Mouse (Mus musculus) lung, embryonic 14.5 days (tissue): ENCODE measurements at regions not wholly inside any gene's neighbourhood (a gene's known extent, or its start where the extent isn't known, plus 50 kb on each side); places are given as distances from the start of the nearest gene placed in this dataset.

ENCODE experiments used
- ATAC-seq: fragments of 200-750 bp; cut with Nextera tagmentation; 2 replicates; pipeline ENCODE4 v1.8.0; 2017; ENCODE audit warnings: mild to moderate bottlenecking, moderate TSS enrichment, moderate library complexity; ENCODE audit not compliant: insufficient read depth
- DNase-seq: peaks from one replicate; pipeline ENCODE4 v3.0.0-alpha.2; 2015
- H3K27ac ChIP-seq: fragments of 300-500 bp; sonication (generic); 2 replicates; pipeline ENCODE4 v1.5.1; 2014; ENCODE audit warnings: low read depth, mild to moderate bottlenecking, moderate library complexity
- H3K27me3 ChIP-seq: fragments of 300-500 bp; sonication (generic); 2 replicates; pipeline ENCODE4 v1.6.1; 2014; ENCODE audit warnings: low read length, control low read depth; ENCODE audit not compliant: insufficient read depth
- H3K36me3 ChIP-seq: fragments of 300-500 bp; sonication (generic); 2 replicates; pipeline ENCODE4 v1.6.1; 2014; ENCODE audit warnings: control low read depth; ENCODE audit not compliant: insufficient read depth
- H3K4me1 ChIP-seq: fragments of 300-500 bp; sonication (generic); 2 replicates; pipeline ENCODE4 v1.6.1; 2014; ENCODE audit warnings: antibody characterized with exemption, control low read depth; ENCODE audit not compliant: insufficient read depth
- H3K4me2 ChIP-seq: fragments of 300-500 bp; sonication (generic); 2 replicates; pipeline ENCODE4 v1.6.1; 2014; ENCODE audit warnings: mild to moderate bottlenecking
- H3K4me3 ChIP-seq: fragments of 300-500 bp; sonication (generic); 2 replicates; pipeline ENCODE4 v1.5.1; 2014; ENCODE audit warnings: low read depth, low read length
- H3K9ac ChIP-seq: fragments of 300-500 bp; sonication (generic); 2 replicates; pipeline ENCODE4 v1.6.1; 2014
- H3K9me3 ChIP-seq: fragments of 300-500 bp; sonication (generic); 2 replicates; pipeline ENCODE4 v1.6.1; 2016; ENCODE audit warnings: low read depth, low read length, control low read depth
- CTCF ChIP-seq: IDR thresholded peaks from 2 replicates; pipeline ENCODE4 v1.5.1; 2016; ENCODE audit warnings: antibody characterized with exemption, low read depth
- WGBS: fragments of 180-500 bp; shearing (Covaris S2); extraction: QIAGEN DNeasy Blood & Tissue Kit; methylation state at CpG from one replicate; pipeline ENCODE4 v1.1.7; 2014; 5-methylcytosine and 5-hydroxymethylcytosine counted together

DNA sequence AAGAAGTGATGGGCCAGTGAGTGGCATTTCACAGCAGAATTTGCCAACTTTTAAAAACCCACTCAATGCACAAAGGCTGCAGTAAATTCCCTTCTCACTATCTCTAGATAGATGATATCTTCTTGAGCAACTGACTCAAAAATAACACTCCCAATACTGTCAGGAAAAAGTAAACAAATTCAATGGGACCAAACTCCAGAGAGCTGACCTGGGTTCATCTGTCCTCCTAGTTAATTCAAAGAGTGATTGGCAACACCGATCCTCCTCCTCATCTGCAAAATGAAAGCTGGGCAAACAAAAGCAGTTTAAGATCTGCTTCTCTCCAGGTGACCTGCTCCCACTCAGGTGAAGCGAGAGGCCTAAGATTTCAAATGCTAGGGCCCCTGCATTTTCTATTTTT is 747.3 kb downstream of the 1700064H15Rik start:
- DNase-seq (no peak), ATAC-seq (no peak)
- Histone ChIP-seq H3K36me3 (no peaks in the 10 kb centered on the region), H3K27ac (no peak overlapping the region), H3K4me3 (no peak overlapping the region), H3K27me3 (no peaks in the 10 kb centered on the region), H3K9me3 (no peaks in the 10 kb centered on the region), H3K4me1 (no peaks in the 10 kb centered on the region), H3K9ac (no peak overlapping the region), H3K4me2 (no peak overlapping the region)
- 40% methylated on average over 2 of the region's 2 CpGs for WGBS
- TF ChIP-seq CTCF: no peak

- TF ChIP-seq CTCF: no peak
- H3K9me3 ChIP-seq: no peaks in the 10 kb centered on the region
- peak; percentile 49; the same call in 1 of the 2 replicates for ATAC-seq
Measured at GRCm38 (mm10) chr3:18892813-18893212, 735.7 kb downstream of the 1700064H15Rik start.

DNA sequence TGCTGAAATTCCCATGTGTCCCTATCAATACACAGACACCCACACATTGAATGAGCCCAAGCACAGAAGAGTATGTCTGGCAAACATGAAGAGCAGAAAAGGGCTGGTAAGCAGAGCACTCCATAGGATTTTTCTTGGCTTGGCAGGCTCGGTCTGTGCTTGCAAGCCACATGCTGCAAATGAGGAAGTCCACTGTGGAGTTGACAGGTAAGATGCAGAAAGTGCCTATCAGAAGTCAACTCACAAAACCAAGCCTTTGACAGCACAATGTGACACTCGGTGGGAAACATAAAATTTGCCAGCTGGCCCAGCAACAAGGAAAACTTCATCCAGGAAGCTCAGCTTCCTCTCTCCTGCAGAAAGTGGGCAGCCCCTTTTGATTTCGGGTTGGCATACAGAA is 722.7 kb downstream of the 1700064H15Rik start:
- H3K36me3 ChIP-seq: no peaks in the 10 kb centered on the region
- H3K9me3 ChIP-seq: no peaks in the 10 kb centered on the region
- H3K4me2 ChIP-seq: no peak overlapping the region
- 53% methylated on average over 3 of the region's 3 CpGs for WGBS
- no peak overlapping the region for H3K4me3 ChIP-seq
- H3K27ac ChIP-seq: no peak overlapping the region
- no peaks in the 10 kb centered on the region for H3K4me1 ChIP-seq
- DNase-seq (no peak), ATAC-seq (no peak)
- H3K9ac ChIP-seq: no peak overlapping the region
- no peaks in the 10 kb centered on the region for H3K27me3 ChIP-seq
- no peak for TF ChIP-seq CTCF

More at GRCm38 (mm10) chr3:18892813-18893212, 735.7 kb downstream of the 1700064H15Rik start:
- no peak overlapping the region for H3K4me2 ChIP-seq
- H3K4me3 ChIP-seq: no peak overlapping the region
- DNase-seq: peak; percentile 8
- 65% methylated on average over 2 of the region's 2 CpGs for WGBS
- no peaks in the 10 kb centered on the region for H3K4me1 ChIP-seq
- no peaks in the 10 kb centered on the region for H3K36me3 ChIP-seq
- no peaks in the 10 kb centered on the region for H3K27me3 ChIP-seq
- H3K27ac ChIP-seq: no peak overlapping the region
- no peak overlapping the region for H3K9ac ChIP-seq

DNA sequence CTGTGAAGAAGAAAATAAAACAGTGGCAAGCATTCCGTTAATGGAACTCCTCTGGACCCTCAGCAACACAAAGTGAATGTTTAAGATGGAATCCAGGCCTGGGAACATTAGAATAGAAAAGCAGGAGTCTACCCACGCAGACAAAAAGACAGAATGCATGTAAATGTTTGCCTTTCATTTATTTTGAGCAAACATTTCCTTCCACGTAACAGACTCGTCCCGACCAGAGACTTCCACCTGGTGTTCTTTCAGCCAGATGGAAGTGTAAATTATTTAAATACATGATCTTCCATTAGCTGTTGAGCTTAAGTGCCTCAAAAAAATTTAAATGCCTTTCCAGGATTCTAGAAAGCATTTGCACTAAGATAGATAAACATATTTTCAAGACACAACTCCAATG is 722.3 kb downstream of the 1700064H15Rik start:
- Histone ChIP-seq H3K9ac (no peak overlapping the region), H3K4me3 (no peak overlapping the region), H3K4me1 (no peaks in the 10 kb centered on the region), H3K27me3 (no peaks in the 10 kb centered on the region), H3K27ac (no peak overlapping the region), H3K36me3 (no peaks in the 10 kb centered on the region), H3K9me3 (no peaks in the 10 kb centered on the region), H3K4me2 (no peak overlapping the region)
- 49% methylated on average over 5 of the region's 5 CpGs for WGBS
- no peak for TF ChIP-seq CTCF
- ATAC-seq (no peak), DNase-seq (no peak)

GRCm38 (mm10) chr3:18908737-18909136 is 719.7 kb downstream of the 1700064H15Rik start:
- ATAC-seq (peak; percentile 68; the same call in 1 of the 2 replicates), DNase-seq (peak; percentile 19)
- TF ChIP-seq CTCF: no peak
- H3K4me2 ChIP-seq: no peak overlapping the region
- H3K9me3 ChIP-seq: no peaks in the 10 kb centered on the region
- H3K36me3 ChIP-seq: no peaks in the 10 kb centered on the region
- H3K27ac ChIP-seq: no peak overlapping the region
- whole genome bisulfite sequencing: 56% methylated on average over 1 of the region's 1 CpGs
- H3K9ac ChIP-seq: no peak overlapping the region
- no peaks in the 10 kb centered on the region for H3K4me1 ChIP-seq
- no peaks in the 10 kb centered on the region for H3K27me3 ChIP-seq
- H3K4me3 ChIP-seq: no peak overlapping the region

- H3K36me3 ChIP-seq: no peaks in the 10 kb centered on the region
- H3K9me3 ChIP-seq: no peaks in the 10 kb centered on the region
- no peaks in the 10 kb centered on the region for H3K4me1 ChIP-seq
- no peak overlapping the region for H3K4me2 ChIP-seq
- H3K27me3 ChIP-seq: no peaks in the 10 kb centered on the region
- no peak for ATAC-seq
- H3K27ac ChIP-seq: no peak overlapping the region
- TF ChIP-seq CTCF: no peak
- no peak overlapping the region for H3K4me3 ChIP-seq
- WGBS: 77% methylated on average over 3 of the region's 3 CpGs
- no peak overlapping the region for H3K9ac ChIP-seq
- DNase-seq: no peak
Measured at GRCm38 (mm10) chr3:18928401-18929104, 699.9 kb downstream of the 1700064H15Rik start.

DNA sequence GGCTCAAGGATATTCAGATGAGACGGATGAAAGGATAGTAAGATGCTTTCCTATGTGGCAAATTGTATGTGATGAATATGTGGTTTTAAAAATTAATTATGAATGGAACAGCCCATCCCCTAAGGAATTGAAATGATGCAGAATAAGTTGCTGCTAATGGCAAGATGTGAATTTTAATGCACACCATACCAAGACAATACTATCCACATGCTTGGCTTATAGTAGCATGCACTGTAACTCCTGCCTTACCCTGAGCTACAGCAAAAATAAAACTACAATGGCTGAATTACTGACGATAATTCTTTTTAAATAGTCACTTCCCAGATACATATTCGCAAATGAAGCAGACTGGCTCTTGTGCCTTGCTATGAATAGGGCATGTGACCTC is 699.4 kb downstream of the 1700064H15Rik start:
- DNase-seq: no peak
- no peak for TF ChIP-seq CTCF
- no peak overlapping the region for H3K9ac ChIP-seq
- no peaks in the 10 kb centered on the region for H3K4me1 ChIP-seq
- H3K4me3 ChIP-seq: no peak overlapping the region
- no peak for ATAC-seq
- no peak overlapping the region for H3K4me2 ChIP-seq
- no peaks in the 10 kb centered on the region for H3K36me3 ChIP-seq
- H3K27ac ChIP-seq: no peak overlapping the region
- no peaks in the 10 kb centered on the region for H3K27me3 ChIP-seq
- H3K9me3 ChIP-seq: no peaks in the 10 kb centered on the region
- 75% methylated on average over 3 of the region's 3 CpGs for WGBS
